Mouse (Mus musculus) stomach, postnatal 0 days (tissue): ENCODE measurements around the gene Fam129a.

Source experiments
- CTCF ChIP-seq: IDR thresholded peaks from 2 replicates; pipeline ENCODE4 v1.5.1; 2016; ENCODE audit warnings: antibody characterized with exemption, low read depth, mild to moderate bottlenecking, moderate library complexity
- EP300 ChIP-seq: optimal IDR thresholded peaks from 2 replicates; pipeline ENCODE3; 2016; ENCODE audit warnings: antibody characterized with exemption

DNA sequence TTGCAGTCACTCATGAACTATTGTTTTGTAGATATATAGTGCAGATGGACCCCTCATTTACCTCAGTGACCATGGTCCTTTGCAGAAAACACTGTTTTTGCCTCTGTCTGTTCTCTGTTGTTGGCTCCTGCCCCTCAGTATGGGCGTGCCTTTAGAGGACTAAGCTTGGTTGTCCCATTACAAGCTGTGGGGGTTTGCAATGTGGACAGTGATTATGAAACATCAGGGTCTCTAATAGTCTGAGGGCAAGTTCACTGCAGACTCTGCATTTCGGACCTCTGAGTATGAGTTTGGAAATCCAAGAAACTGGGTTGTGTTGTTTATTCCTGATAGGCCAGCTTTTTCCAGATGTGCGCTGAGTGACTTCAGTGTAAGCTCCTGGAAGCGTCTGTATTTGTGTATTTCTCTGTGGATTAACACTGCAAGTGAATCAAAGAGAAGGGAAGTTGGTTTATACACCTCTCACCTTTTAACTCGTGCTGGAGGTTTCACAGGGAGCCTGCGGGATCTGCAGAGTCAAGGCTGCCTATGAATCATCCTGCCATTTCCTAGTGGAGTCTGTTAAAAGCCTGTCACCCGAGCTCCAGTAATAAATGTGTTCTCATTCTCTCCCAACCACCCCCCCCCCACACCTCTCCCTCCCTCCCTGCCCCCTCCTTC lies 58.7 kb downstream of the Fam129a start:
- TF ChIP-seq CTCF (no peak), EP300 (no peak)
